Mouse (Mus musculus): ENCODE data around the gene Smim14.

GRCm38 (mm10) chr5:65574876-65575275 is 37.9 kb upstream of the Smim14 start:
- TF ChIP-seq CTCF (IDR thresholded peaks at IDR 0.05) (no peak), EP300 (IDR thresholded peaks at IDR 0.05) (no peak)
